Mouse (Mus musculus): ENCODE measurements around the gene Taf13. TPM values are rescaled to one million over a fixed set of nuclear protein-coding genes. Genes with fewer than 3 reads are reported as not detected.

The Taf13 gene
- 27.5 TPM for polyA plus RNA-seq (2017; shearing (Covaris generic))

DNA sequence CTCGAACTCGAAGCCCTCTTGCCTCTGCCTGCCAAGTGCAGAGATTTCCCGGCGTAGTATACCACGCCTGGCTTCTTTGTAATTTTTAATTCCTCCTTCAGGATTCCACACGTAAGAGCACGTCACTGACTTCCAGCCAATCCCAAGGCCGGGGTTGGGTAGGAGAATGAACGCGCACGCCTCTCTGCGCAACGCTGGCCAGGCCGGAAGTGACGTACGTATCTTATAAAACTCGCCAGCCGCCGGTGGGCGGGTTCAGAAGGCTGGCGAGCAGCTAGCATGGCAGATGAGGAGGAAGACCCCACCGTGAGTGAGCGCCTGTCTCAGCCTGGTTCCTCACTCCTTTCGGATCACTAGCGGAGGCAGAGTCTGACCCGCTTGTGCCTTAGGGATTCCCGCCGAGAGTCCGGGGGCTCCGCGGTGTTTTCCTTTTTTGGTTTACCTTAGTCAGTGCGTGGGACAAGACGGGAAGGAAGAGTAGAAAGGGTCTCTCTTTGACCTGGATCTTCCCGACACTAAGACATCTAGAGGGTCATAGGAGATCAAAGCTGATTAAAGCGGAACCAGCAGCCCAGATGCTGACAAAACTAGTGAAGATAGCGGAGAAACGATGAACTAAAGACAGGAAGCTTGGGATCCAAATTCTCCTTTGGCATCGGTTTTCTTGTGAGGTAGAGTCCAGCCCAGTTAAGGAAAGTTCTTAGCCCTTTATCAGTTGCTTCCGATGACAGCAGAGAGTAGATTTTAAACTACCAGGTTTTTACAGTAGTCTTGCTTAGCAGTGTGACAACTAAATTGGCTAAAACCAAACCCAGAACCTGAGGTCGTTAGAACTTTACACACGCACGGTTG is at the start of gene Taf13:
Gene Taf13 (plus strand): TSS at position 256 of the 852 bp plus-strand sequence.

GRCm38 (mm10) chr3:108533951-108534350 is 37.5 kb upstream of the Taf13 start, which contains the start of gene 1700013F07Rik:
Gene 1700013F07Rik (plus strand): TSS chr3:108534150.

DNA sequence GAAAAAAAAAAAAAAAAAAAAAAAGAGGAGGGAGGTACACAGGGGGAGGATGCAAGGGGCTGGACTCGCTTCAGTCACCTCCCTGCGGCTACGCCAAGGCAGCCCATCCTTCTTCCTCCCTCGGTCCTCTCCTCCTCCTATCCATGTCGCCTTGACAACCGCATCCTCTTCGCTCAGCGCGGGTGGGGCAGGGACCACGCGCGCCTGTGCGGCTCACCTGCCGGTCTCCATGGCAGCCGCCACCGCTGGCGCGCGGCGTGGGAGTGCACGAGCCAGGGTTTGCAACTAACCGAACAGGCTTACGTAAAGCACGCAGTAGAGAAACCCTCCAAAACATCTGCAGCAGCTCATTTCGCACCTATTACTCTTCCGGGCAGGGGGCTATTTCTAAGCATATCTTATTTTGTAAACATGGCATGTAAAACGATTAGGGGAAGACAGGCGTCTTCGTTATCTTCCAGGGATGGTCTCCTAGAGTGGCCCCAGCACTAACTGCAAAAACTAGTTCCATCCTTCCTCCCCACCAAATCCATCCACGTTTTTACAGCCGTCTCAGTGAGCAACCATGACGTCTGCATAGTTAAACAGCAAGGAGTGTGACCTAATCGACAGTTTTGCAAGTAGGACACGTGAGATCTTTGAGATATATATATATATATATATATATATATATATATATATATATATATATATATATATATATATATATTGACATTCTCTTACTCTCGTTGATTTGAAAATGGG is 34.8 kb upstream of the Taf13 start, which contains the start of gene 5330417C22Rik:
Gene 5330417C22Rik (minus strand): TSS at position 20 of the 744 bp plus-strand sequence.

GRCm38 (mm10) chr3:108562133-108562730 is 9.3 kb upstream of the Taf13 start, which contains the start of gene Tmem167b:
Gene Tmem167b (minus strand): TSS chr3:108562466.

GRCm38 (mm10) chr3:108590786-108591529 is 19.5 kb downstream of the Taf13 start, which contains the start of gene Wdr47:
Gene Wdr47 (plus strand): TSS chr3:108591279.

Other genes with a start within 250 kb of the Taf13 start
- gene Mybphl, start 206.8 kb upstream of the Taf13 start, polyA plus RNA-seq (2017; shearing (Covaris generic)): not detected
- 2.4 TPM for gene Psrc1, start 187.9 kb upstream of the Taf13 start, polyA plus RNA-seq (2017; shearing (Covaris generic))
- gene Celsr2, start 156.1 kb upstream of the Taf13 start, polyA plus RNA-seq (2017; shearing (Covaris generic)): 1.2 TPM
- gene Sars, start 126.5 kb upstream of the Taf13 start, polyA plus RNA-seq (2017; shearing (Covaris generic)): 164 TPM
- gene 1700013F07Rik, start 37.5 kb upstream of the Taf13 start, polyA plus RNA-seq (2017; shearing (Covaris generic)): not detected
- 0.16 TPM for gene 5330417C22Rik, start 35.2 kb upstream of the Taf13 start, polyA plus RNA-seq (2017; shearing (Covaris generic))
- 33.1 TPM for gene Tmem167b, start 9.2 kb upstream of the Taf13 start, polyA plus RNA-seq (2017; shearing (Covaris generic))
- gene Wdr47, start 19.6 kb downstream of the Taf13 start, polyA plus RNA-seq (2017; shearing (Covaris generic)): 12.3 TPM
- 61.3 TPM for gene Clcc1, start 82.2 kb downstream of the Taf13 start, polyA plus RNA-seq (2017; shearing (Covaris generic))
- 6.7 TPM for gene Gpsm2, start 150.6 kb downstream of the Taf13 start, polyA plus RNA-seq (2017; shearing (Covaris generic))
- 0.04 TPM for gene Aknad1, start 168.0 kb downstream of the Taf13 start, polyA plus RNA-seq (2017; shearing (Covaris generic))

Data from CD4-positive, CD25-positive, alpha-beta regulatory T cell (primary cell).